Mouse (Mus musculus): Measurements from ENCODE around the gene Crk.

DNA sequence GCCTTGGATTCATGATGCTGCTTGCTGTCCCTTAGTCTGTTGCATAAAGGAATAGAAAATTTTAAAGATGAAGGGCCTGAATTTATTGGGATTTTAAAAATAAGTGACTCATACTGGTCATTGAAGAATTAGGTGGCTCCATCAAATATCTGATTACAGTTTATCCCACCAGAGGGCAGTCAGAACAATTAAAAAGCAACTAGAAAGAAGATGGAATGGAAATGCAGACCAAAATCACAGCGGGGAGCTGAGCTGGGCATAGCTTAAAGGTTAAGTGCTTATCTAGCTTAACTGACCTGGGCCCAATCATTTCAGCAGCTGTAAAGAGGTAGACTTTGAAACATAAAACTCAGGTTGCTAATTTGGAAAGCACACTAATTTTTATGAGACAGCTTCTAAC, 71.5 kb downstream of the Crk start:
- TF ChIP-seq CTCF (IDR thresholded peaks at IDR 0.05; ENCODE audit: borderline replicate concordance, extremely low read depth, insufficient read depth, insufficient read length) (no peak), POLR2A (IDR thresholded peaks at IDR 0.05; ENCODE audit: borderline replicate concordance, extremely low read depth, insufficient read depth, insufficient read length, poor library complexity, severe bottlenecking) (no peak)

Measured in brain, embryonic 14.5 days (tissue).